Mouse (Mus musculus) embryonic stem cell, embryonic (primary cell): ENCODE data around the gene Plcd3.

Source experiments
- CTCF ChIA-PET, 4 experiments: fragments of 300-600 bp in 2 of 4; fragments of 350-600 bp in 2 of 4; sonication (Branson Sonifier 250); formaldehyde crosslinking; loops; one replicate each; lab custom pipeline; 2022; ENCODE audit warnings: inconsistent platforms in 2 of 4; lab: Charles Lee
- POLR2A ChIA-PET, 4 experiments: fragments of 300-600 bp in 2 of 4; fragments of 350-600 bp in 2 of 4; sonication (Branson Sonifier 250); formaldehyde crosslinking; loops; one replicate each; lab custom pipeline; 2022; ENCODE audit warnings: antibody characterized with exemption in 4 of 4, inconsistent platforms in 1 of 4; lab: Charles Lee

Plcd3 gene

DNA sequence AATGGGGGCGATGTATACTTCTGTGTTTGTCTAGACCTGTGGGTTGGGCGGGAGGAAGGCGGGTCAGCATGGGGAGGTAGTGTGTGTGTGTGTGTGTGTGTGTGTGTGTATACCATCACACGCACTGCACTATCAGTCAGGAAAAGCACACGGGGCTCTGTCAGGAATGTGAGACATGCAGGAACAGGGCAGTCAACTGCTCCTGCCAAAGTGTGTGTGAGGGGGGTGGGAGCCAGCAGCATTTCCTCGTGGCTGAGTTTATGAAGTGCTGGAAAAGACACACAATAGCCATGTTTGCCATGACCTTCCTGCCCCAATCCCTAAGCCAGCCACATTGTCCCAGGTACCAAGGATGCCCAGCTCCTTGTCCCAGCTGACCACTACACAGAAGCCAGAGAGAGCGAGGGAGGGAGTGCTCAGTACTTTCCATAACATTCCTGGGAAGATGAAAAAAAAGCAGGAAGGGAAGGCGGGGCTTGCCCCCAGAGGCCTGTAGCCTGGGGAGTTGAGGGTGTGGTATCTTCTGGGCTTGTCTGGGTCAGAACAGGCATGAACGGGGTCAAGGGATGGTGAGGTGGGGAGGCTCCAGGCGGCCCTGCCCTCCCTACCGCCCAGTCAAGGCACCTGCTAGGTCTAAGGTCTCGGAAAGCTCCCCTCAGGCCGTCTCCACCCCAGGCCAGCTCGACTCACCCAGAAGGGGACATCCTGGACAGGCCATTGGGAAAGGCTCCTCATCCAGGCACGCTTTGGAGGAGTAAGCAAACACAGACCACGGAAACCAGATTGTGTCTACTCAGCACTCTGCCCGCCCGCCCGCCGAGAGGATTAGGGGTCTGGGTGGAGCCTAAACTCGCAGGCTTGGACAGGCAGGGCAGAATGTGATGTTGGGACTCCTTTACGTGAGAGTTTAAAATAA lies 4.2 kb downstream of the Plcd3 start:
- POLR2A ChIA-PET = interaction anchor here in 3 of 4 experiments (0.5 to 5.7 kb wide), 11 partner anchors 17 to 173 kb away, joined by 3 to 56 read pairs (median 3); partner anchors contain the start of genes Dcakd (in 1 of the 3), Hexim1 (in 1 of the 3), Hexim2 (in 1 of the 3) and Kif18b (in 1 of the 3)
- CTCF ChIA-PET = interaction anchor here in 1 of 4 experiments (0.6 to 1.0 kb wide), 2 partner anchors 8 to 204 kb away, joined by 3 read pairs; no protein-coding TSS in a partner anchor

DNA sequence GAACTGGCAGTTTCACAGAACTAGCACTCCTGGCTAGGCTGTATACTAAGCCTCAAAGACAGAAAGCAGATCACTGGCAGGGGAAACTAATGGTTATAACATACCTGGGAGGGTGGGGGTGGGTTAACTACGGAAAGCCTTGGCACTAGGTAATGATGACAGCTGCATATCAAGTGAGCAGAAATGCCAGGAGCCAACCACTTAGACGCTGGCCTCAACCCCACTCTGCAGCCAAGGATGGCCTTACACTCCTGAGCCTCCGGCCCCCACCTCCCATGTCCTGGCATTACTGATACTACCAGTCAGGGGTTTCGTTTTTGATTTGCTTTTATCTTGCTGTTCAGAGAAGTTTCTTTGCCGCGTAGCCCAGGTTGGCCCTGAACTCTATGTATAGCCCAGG lies 5.7 kb downstream of the Plcd3 start:
- CTCF ChIA-PET = interaction anchor here in 2 of 4 experiments (0.6 to 4.7 kb wide), 3 partner anchors 14 to 1066 kb away, joined by 3 to 52 read pairs (median 5); no protein-coding TSS in a partner anchor

DNA sequence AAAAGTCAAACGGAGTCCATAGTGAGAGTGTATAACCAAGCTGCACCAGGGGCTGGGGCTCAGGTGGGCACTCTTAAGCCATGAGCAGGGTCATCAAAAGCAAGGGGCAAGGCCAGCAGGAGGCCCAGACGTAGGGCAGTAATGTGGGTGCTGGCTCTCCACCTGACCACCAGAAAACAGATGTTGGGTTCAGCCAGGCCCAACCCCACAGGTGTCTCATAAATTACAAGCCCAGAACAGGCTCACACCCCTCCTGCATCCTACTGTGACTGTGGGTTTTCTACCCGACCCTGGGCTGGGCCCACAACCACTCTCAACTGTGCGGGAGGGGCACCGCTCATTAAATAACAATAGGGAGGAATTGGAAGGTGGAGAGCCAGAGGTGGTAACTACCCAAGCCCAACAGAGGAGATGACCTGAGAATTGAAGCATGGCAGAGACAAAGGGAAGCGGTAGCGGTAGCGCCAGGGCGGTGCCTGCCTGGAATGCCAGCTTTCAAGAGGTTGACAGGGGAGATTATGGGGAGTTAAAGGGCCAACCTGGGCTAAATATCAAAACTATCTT lies 6.3 kb downstream of the Plcd3 start:
- CTCF ChIA-PET = interaction anchor here in 1 of 4 experiments (1.0 to 4.7 kb wide), 3 partner anchors 8 to 64 kb away, joined by 5 to 52 read pairs (median 17); no protein-coding TSS in a partner anchor
- POLR2A ChIA-PET = interaction anchor here in 3 of 4 experiments (0.6 to 5.7 kb wide), 9 partner anchors 14 to 69 kb away, joined by 3 to 56 read pairs (median 9); partner anchors contain the start of gene Hexim1 (in 3 of the 3)

More for the DNA sequence above, 5.7 kb downstream of the Plcd3 start:
- POLR2A ChIA-PET = interaction anchor here in 2 of 4 experiments (0.6 to 5.7 kb wide), 7 partner anchors 14 to 69 kb away, joined by 3 to 56 read pairs (median 9); partner anchors contain the start of gene Hexim1 (in 2 of the 2)

DNA sequence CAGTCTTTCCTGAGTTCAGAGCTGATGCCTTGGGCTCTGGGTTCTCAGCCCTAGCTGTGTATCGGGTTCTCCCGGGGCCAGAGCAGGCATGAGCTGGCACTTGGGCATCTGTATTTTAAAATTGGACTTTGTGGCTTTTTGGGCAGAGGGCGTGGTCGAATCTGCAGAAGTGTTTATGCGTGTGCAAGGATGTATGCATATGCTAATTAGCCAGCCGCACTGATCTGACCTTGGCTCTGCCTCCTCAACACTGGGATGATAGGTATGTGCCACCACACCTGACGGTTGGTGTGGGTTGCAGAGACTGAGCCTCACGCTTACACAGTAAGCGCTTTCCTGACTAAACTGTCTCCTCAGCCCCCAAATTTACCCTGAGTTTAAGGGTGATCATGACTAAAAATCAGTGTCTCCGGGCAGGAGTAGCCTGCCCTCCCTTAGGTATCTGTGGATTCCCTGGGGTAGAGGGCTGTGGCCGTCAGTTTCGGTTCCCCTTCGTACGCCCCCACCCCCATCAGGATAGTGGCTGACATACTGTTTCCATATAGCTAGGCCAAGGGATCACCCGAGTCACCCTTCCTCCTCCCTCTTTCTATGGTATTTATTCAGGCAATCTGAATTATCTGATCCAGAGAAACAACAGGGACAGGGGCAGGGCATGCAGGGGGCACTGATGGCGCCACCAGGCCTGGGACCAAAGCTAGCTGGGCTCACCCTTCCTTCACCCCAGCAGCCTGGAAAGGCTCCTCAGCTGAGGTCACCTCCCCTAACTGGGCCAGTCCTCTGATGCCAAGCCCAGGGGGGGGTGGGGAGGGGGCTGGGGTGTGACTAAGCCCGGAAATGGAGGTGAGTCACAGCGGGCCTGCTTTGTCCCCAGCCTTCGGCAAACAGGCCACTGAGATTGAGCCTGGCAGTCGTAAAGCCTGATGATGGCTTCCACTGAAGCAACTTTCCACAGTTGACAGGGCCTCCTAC lies 7.3 kb downstream of the Plcd3 start:
- ChIA-PET CTCF (interaction anchor here in 3 of 4 experiments (0.5 to 4.7 kb wide), 10 partner anchors 7 to 319 kb away, joined by 3 to 52 read pairs (median 4); partner anchors contain the start of genes Acbd4 (in 1 of the 3) and Plcd3 (in 1 of the 3)), POLR2A (interaction anchor here in 3 of 4 experiments (0.6 to 5.7 kb wide), 24 partner anchors 8 to 1503 kb away, joined by 3 to 57 read pairs (median 4); partner anchors contain the start of genes Hexim1 (in 3 of the 3), Acbd4 (in 1 of the 3) and Plcd3 (in 1 of the 3))

DNA sequence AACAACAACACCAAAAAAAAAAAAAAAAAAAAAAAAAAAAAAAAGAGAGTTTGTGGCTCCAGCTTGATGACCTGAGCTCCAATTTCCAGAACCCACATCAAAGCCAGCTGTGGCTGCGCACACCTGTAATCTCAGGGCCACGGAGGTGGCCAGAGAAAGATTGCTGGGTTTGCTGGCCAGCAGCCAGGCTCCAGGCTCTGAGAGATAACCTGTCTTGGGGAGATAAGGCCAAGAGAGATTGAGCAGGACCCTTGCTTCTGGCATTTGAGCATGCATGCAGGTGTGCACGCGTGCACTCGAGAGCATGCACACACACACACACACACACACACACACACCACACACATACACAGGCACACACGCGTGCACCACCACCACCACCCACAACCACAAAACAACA lies 8.2 kb downstream of the Plcd3 start:
- CTCF ChIA-PET = interaction anchor here (0.6 to 4.7 kb wide), 7 partner anchors 8 to 1177 kb away, joined by 3 to 52 read pairs (median 4); partner anchors contain the start of genes Acbd4 (in 1 of the 4) and Plcd3 (in 1 of the 4)
- POLR2A ChIA-PET = interaction anchor here in 3 of 4 experiments (0.7 to 5.7 kb wide), 17 partner anchors 9 to 1502 kb away, joined by 3 to 57 read pairs (median 6); partner anchors contain the start of genes Hexim1 (in 3 of the 3), Acbd4 (in 1 of the 3) and Plcd3 (in 1 of the 3)

DNA sequence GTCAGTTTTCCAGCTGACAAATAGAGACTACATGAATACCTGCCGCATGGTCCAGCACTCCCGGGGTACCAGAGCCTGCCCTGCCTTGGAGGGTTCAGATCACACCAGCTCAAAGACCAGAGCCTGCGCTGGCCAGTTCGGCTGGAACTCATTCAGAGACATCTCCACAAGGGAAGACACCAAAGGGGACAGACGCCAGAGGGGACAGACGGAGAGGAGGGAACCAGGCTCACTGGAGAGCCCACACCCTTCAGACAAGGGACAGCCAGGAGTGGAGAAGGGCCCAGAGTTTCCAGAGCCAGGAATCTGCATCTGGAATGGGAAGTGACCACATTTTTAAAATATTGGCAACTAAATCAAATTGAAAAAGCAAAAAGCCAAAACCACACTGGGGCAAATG lies 19.8 kb downstream of the Plcd3 start:
- ChIA-PET POLR2A (interaction anchor here in 3 of 4 experiments (0.9 to 5.1 kb wide), 15 partner anchors 12 to 51 kb away, joined by 3 to 57 read pairs (median 7); partner anchors contain the start of genes Hexim1 (in 2 of the 3), Acbd4 (in 1 of the 3) and Plcd3 (in 1 of the 3)), CTCF (interaction anchor here in 1 of 4 experiments (0.5 to 4.4 kb wide), 7 partner anchors 13 to 502 kb away, joined by 3 to 52 read pairs (median 3); partner anchors contain the start of genes Acbd4 and Plcd3)

DNA sequence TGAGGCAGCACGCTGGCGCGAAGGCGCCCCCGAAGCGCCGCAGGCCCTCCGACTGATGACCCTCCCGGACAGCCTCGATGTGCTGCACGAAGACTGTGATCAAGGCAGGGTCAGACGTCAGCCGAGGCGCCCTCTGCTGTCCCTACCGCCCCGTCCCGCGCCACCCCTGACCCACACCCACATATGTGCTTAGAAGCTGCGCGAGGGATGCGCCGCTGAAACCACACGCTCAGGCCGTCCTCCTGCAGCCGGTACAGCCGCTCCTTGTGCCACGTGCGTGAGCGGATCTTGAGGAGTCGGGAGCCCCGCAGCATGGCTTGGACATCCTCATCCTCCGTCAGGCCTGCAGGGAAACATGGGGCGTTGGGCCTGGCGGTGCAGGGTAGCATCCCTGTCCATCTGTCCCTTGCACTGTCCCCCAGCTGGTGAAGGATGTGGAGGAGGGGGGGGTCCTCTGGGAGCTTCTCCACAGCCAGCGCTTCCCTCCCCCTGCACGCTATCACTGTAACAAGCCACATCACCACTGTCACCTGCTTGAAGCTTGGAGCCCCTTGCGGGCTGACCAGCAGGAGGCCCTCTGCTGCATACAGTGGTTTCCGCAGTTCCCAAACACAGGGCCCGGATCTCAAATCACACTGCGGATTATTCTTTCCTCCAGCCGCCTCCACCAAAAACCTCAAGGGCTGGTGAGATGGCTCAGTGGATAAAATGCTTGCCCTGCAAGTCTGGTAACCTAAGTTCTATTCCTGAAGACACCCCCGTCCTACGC lies 21.0 kb downstream of the Plcd3 start:
- POLR2A ChIA-PET = interaction anchor here (0.6 to 5.1 kb wide), 26 partner anchors 12 to 332 kb away, joined by 3 to 57 read pairs (median 4); partner anchors contain the start of genes Hexim1 (in 3 of the 4), Acbd4 (in 2 of the 4), Plcd3 (in 2 of the 4) and Kif18b (in 1 of the 4)
- CTCF ChIA-PET = interaction anchor here in 3 of 4 experiments (0.6 to 4.4 kb wide), 16 partner anchors 12 to 559 kb away, joined by 3 to 52 read pairs (median 4); partner anchors contain the start of genes Acbd4 (in 2 of the 3) and Plcd3 (in 2 of the 3)

DNA sequence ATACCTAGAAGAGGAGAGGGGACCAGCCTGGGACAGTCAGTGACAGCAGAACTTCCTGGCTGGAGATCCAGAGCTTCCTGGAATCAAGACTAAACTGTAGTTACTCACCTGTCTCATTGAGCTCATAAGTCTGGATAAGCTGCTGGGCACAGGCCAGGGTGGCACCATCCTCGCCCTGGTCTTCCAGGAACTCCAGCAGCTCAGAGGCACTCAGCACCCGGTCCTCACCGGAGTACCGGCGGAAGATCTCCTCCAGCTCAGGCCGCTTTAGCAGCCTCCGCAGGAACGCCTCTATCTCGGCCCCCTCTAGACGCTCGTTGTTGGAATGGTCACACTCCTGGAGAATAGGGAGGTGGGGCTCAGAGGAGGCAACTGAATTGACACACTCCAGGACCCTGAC lies 23.3 kb downstream of the Plcd3 start:
- CTCF ChIA-PET = interaction anchor here in 3 of 4 experiments (0.5 to 1.3 kb wide), 5 partner anchors 16 to 294 kb away, joined by 3 to 7 read pairs (median 4); no protein-coding TSS in a partner anchor
- POLR2A ChIA-PET = interaction anchor here in 2 of 4 experiments (0.8 to 4.5 kb wide), 8 partner anchors 10 to 131 kb away, joined by 3 to 19 read pairs (median 5); partner anchors contain the start of genes Acbd4 (in 1 of the 2), C1ql1 (in 1 of the 2), Hexim1 (in 1 of the 2) and Plcd3 (in 1 of the 2)

DNA sequence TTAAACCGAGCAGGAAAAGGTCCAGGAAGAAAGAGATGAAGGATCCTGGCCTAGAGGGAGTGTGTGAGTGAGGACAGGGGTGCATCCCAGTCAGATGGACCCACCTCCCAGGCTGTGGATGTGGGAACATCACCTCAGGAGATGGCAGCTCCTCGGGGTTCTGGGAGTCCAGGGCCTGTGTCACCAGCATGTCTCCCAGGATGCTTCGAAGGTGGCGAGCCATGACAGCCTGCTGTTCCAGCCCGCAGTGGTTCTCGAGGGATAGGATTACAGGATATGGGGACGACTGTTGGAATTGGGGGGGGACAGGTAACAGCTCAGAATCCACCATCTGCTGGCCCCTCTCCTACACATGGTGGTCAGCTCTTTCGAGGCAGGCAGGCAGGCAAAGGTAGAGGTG lies 24.9 kb downstream of the Plcd3 start:
- POLR2A ChIA-PET = interaction anchor here in 2 of 4 experiments (0.8 to 1.4 kb wide), 2 partner anchors 8 to 14 kb away, joined by 3 to 5 read pairs; no protein-coding TSS in a partner anchor
- CTCF ChIA-PET = no interaction called here

DNA sequence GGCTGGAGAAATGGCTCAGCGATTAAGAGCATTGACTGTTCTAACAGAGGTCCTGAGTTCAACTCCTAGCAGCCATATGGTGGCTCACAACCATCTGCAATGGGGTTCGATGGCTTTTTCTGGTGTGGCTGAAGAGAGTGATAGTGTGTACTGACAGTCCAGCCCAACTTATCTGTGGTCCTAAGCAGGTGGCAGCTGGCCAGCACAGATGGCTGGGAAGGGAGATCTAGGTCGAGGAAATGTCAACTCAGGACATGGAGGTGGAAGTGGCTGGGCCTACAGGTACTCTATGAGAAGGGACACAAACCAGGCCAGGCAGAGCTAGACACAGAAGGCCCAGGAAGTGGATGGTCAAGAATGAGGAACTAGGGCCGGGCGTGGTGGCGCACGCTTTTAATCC lies 25.4 kb downstream of the Plcd3 start:
- ChIA-PET POLR2A (interaction anchor here in 2 of 4 experiments (0.8 to 2.1 kb wide), 4 partner anchors 9 to 39 kb away, joined by 3 to 15 read pairs (median 4); partner anchors contain the start of gene Hexim1 (in 1 of the 2)), CTCF (no interaction called here)

DNA sequence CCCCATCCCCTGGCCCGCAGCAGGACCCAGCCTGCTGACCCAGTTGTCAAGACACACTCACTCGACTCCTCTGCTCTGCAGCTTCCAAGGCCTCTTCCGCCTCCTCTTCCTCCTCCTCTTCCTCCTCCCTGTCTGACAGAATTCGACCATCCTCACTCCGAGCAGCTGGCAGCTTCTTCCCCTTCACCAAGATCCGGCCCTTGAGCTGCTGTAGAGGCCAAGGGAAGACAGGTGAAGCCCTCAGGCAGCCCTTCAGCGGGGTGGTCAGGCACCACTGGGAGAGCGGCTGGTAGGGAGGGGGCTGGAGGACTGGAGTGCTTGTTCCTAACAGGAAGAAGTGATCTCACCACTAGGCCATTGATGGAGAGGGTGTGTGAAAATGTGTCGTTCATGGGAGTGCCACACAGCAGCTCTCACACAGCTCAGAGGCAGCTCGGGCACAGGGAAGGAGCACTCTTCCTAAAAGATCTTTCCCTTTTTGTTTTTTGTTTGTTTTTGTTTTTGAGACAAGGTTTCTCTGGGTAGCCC lies 26.6 kb downstream of the Plcd3 start:
- CTCF ChIA-PET = interaction anchor here in 2 of 4 experiments (0.6 to 1.1 kb wide), 5 partner anchors 57 to 1027 kb away, joined by 3 to 6 read pairs (median 4); no protein-coding TSS in a partner anchor
- POLR2A ChIA-PET = interaction anchor here in 3 of 4 experiments (0.5 to 2.6 kb wide), 14 partner anchors 8 to 980 kb away, joined by 3 to 15 read pairs (median 4); partner anchors contain the start of genes Hexim1 (in 3 of the 3), Acbd4 (in 2 of the 3), Kif18b (in 1 of the 3) and Plcd3 (in 1 of the 3)

DNA sequence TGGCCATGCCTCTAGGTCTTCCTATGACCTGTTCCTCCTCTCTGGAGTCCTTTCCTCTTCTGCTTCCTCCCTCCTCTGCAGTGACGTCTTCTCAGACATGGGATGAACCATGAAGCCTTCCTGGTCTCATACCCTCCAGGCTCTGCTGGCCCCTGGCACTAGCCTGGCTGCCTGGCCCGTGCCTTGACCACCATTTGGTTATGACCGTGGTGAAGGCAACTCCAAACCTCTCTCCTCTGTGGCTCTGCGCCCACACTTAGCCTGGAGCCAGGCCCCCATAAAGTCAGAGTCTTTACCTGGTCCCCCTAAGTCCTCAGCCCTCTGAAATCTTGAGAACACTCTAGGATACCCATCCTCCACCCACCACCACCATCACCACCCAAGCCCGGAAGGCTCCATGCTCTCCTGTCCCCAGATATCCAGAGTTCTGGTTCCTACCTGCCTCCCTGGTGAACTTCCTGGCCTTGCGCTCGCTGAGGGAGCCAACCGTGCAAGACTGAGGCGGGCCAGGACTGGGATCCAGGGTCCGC lies 27.3 kb downstream of the Plcd3 start:
- CTCF ChIA-PET = interaction anchor here in 1 of 4 experiments (1.1 kb wide), 1 partner anchor 348 kb away, joined by 3 read pairs; no protein-coding TSS in a partner anchor
- POLR2A ChIA-PET = interaction anchor here in 3 of 4 experiments (0.9 to 2.6 kb wide), 11 partner anchors 7 to 149 kb away, joined by 3 to 15 read pairs (median 5); partner anchors contain the start of genes Acbd4 (in 2 of the 3), Hexim1 (in 2 of the 3), Kif18b (in 1 of the 3) and Plcd3 (in 1 of the 3)

DNA sequence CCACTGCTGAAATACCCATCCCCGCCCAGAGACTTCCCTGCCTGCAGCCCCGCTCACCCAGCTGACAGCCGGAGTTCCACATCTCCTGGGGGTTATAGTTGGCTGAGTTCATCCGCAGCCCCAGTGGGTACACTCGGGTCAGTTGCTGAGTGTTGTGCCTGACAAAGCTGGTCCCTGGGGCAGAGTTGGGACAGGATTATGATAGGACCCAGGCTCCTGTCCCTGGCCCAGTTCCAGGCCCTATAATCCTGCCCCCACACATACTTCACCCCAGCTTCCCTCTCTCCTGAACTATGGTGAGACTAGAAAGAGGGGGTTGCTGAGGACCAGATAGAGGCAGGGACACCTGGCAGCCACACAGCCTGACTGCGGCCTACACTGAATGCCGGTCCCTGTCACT lies 27.8 kb downstream of the Plcd3 start:
- CTCF ChIA-PET = no interaction called here
- POLR2A ChIA-PET = interaction anchor here in 3 of 4 experiments (1.2 to 2.6 kb wide), 5 partner anchors 11 to 148 kb away, joined by 3 to 8 read pairs (median 5); partner anchors contain the start of genes Acbd4 (in 1 of the 3), Hexim1 (in 1 of the 3), Kif18b (in 1 of the 3) and Plcd3 (in 1 of the 3)

DNA sequence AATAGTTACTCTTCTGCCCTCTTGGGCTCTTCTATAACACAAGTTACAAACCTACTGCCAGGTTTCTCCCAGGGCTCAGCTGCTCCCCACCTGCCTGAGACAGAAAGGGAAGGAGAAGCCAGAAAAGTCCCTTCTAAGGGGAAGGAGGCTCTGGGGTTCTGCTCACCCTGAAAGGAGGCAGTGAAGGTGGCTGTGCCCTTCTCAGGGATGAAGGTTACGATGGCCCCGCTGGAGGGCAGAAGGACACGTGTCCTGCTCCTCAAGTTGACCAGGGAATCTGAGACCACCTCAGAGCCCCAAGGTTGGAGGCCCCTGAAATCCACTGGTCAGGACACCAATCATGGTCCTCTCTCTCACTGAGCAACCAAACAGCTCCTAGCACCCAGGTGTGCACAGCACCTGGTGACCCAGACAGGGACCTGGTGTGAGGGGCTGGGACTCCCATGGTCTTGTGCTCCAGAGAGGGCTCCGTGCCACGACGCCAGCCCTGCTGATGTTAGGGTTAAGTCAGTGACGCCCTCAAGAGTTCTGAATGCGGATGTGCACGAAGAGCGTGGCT lies 31.1 kb downstream of the Plcd3 start:
- ChIA-PET POLR2A (interaction anchor here in 2 of 4 experiments (1.1 to 4.3 kb wide), 7 partner anchors 9 to 34 kb away, joined by 3 to 24 read pairs (median 4); partner anchors contain the start of genes Acbd4 (in 1 of the 2) and Plcd3 (in 1 of the 2)), CTCF (no interaction called here)
